Mouse (Mus musculus) myocyte (in vitro differentiated cells): Measurements from ENCODE around the gene Dab1.

Experiments used
- CEBPB ChIP-seq: IDR thresholded peaks from 2 replicates; pipeline ENCODE4 v1.6.1; 2011; ENCODE audit warnings: mild to moderate bottlenecking, moderate library complexity; ENCODE audit not compliant: poor library complexity, insufficient read depth, severe bottlenecking
- E2F4 ChIP-seq: IDR thresholded peaks from one replicate; pipeline ENCODE4 v1.6.1; 2011; ENCODE audit warnings: mild to moderate bottlenecking, control low read depth, moderate library complexity; ENCODE audit not compliant: insufficient read depth
- MAX ChIP-seq: IDR thresholded peaks from one replicate; pipeline ENCODE4 v1.6.1; 2011; ENCODE audit warnings: low read depth, mild to moderate bottlenecking, control low read depth
- MYOD1 ChIP-seq, 3 experiments: IDR thresholded peaks; one replicate each; pipeline ENCODE4 v1.6.1; 2011; ENCODE audit warnings: control low read depth in 2 of 3, low read depth in 2 of 3, mild to moderate bottlenecking in 2 of 3, moderate library complexity in 1 of 3; ENCODE audit not compliant: insufficient read length in 2 of 3, control insufficient read depth in 1 of 3
- POLR2A ChIP-seq: IDR thresholded peaks from one replicate; pipeline ENCODE4 v1.6.1; 2011; ENCODE audit warnings: low read depth, mild to moderate bottlenecking, control low read depth, moderate library complexity; ENCODE audit not compliant: insufficient read length
- REST ChIP-seq: IDR thresholded peaks from one replicate; pipeline ENCODE4 v1.6.1; 2011; ENCODE audit warnings: mild to moderate bottlenecking, control low read depth, moderate library complexity; ENCODE audit not compliant: insufficient read depth, insufficient read length
- TCF12 ChIP-seq: IDR thresholded peaks from one replicate; pipeline ENCODE4 v1.6.1; 2011; ENCODE audit warnings: mild to moderate bottlenecking, control low read depth; ENCODE audit not compliant: poor library complexity, insufficient read depth, severe bottlenecking

DNA sequence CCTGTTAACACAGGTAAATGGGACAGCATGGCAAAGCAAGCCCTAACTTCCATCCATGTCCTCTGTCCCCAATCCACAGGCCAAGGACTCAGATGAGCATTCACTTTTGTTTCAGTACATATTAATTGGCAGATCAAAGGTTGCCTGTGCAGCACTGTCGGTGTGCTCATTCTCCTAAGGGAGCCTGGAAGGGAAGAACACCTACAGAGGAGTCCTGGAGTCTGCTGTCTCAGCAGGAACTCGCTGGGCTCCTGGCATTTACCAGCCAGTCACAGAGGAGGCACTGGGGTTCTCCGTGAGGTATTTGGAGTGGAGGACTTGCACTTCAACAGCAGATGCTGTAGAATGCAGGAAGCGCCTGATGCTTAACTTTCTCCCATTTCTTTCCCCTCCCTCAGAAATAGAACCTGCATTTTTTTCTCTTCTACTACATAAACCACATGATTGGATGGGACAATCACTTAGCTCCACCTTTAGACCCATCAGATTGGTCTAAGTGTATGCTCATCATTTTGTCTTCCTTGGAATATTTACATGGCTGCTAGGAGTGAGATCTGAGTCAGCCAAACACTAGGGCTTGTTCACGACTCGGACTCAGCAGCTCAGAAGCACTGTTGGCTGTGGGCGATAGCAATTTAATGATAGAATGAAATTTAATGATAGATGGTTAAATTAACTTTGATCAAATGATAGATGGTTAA is 837.2 kb downstream of the Dab1 start:
- TF ChIP-seq TCF12 = no peak
- no peak for TF ChIP-seq MAX
- TF ChIP-seq CEBPB = no peak
- TF ChIP-seq POLR2A = no peak
- TF ChIP-seq MYOD1 (IDR thresholded peaks at IDR 0.05; ENCODE audit: control insufficient read depth in 1 of 3, insufficient read length in 2 of 3, low read depth in 2 of 3) = no peak
- TF ChIP-seq E2F4 = no peak
- TF ChIP-seq REST = no peak
